Mouse (Mus musculus): Measurements from ENCODE around the gene Zfp593.

Zfp593 gene

GRCm38 (mm10) chr4:134256407-134257197 lies 11.2 kb upstream of the Zfp593 start:
- DNase-seq (ENCODE audit: low spot score in 2 of 2), result no peak

DNA sequence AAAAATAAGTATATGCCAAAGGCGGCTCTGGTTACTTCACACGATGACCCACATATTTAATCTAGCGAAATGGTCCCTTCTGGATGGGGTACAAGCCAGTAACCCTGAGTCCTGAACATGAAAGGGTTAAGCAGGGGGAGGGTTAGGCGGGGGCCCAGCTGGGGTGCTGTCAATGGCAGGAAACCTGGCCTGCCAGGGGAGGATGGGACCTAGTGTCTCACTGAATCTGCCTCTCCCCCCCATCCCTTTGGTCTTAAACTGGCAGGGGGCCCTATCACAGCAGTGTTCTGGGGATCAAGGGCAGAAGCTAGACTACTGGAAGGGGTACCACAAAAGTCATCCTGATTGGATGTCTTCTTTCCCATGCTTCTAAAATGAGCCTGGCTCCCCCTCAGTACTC lies 10.5 kb upstream of the Zfp593 start:
- DNase-seq (ENCODE audit: low spot score in 2 of 2), result peak; percentile 52 to 59

- no peak for DNase-seq (ENCODE audit: low spot score in 2 of 2)
Observed at GRCm38 (mm10) chr4:134254835-134255234, 9.4 kb upstream of the Zfp593 start.

- no peak for DNase-seq (ENCODE audit: low spot score in 2 of 2)
Observed at GRCm38 (mm10) chr4:134253722-134254324, 8.4 kb upstream of the Zfp593 start, which contains the start of gene Grrp1. TSS of gene Grrp1 (minus strand) at chr4:134254106.

- no peak for DNase-seq (ENCODE audit: low spot score in 2 of 2)
Observed at GRCm38 (mm10) chr4:134252911-134253721, 7.7 kb upstream of the Zfp593 start.

GRCm38 (mm10) chr4:134252131-134252910 lies 6.9 kb upstream of the Zfp593 start:
- no peak for DNase-seq (ENCODE audit: low spot score in 2 of 2)

- peak; percentile 29 to 52 for DNase-seq (ENCODE audit: low spot score in 2 of 2)
Observed at GRCm38 (mm10) chr4:134251241-134252130, 6.1 kb upstream of the Zfp593 start.

- DNase-seq (ENCODE audit: low spot score in 2 of 2), result no peak
Observed at GRCm38 (mm10) chr4:134250930-134251240, 5.5 kb upstream of the Zfp593 start.

DNA sequence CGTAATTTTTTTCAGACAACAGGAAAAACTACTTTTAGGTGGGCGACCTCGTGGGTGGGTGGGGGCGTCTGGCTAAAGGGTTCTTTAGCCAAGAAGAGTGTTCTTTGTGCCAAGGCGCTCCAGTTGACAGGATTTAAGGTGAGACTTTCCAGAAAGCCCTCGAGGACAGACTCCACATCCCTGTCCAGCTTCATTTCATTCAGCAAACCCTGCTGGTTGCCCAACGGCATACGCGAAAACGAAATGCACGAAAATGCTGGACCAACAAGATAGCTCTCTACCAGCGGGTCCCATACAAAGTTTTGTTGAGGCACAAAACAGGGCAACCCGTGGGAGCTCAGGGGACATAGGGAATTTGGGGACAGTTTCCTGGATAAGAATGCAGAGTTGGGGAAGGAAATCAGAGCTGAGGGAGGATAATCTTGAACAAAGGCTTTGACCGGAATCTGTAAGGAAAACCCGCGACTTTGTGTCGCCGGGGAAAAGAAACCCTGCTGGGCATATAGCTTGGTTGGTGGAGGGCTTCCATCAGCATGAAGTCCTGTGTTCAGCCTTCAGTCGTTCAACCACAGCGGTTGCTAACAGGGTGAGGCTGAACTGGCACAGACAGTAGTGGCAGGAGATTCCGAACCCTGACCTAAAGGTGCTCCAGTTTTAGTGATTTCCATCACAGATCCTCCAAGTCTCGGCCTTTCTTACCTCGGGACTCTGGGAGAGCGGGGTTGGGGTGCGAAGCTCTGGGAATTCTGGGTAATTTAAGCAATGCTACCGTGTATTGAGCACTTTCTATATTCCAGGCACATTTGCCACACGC lies 4.9 kb upstream of the Zfp593 start:
- DNase-seq (ENCODE audit: low spot score in 2 of 2), result no peak

DNA sequence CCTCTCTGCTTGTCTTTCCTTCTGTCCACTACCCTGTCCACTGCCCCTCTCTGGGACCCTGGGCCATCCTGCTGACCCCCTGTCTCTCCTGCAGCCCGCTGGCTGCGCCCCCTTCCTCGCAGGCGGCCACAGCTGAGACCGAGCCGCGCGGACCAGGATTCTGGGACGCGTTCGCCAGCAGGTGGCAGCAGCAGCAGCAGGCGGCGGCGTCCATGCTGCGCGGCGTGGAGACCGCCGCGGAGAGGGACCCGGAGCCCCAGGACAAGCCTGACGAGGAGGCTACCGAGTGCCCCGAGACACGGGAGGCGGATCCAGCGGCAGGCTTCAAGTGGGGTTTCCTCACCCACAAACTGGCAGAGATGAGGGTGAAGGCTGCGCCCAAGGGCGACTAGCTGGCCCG lies 4.3 kb upstream of the Zfp593 start:
- peak; percentile 42 to 82 for DNase-seq (ENCODE audit: low spot score in 2 of 2)

DNA sequence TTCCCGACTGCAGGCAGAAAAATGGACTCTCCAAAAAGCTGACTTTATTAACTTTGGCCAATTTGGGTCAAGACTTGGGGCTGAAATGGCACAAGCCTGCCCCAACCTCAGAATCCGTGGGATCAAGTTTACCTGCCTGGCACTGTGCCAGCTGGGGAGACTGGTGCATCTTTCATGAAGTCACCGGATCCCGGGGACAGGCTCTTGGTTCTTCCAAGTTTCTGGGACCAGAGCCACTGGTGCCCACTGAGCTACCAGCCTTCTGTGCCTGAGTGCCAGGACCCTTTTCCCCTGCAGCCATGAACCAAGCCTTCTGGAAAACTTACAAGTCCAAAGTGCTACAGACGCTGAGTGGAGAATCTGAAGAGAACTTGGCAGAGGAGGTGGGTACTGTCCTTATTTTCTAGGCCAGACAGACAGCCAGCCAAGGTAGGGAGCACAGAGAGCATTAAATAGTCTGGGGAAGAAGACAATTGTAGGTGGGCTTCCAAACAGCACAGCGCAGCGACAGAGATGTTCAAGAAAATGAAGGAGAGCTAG lies 1.4 kb upstream of the Zfp593 start, which contains the start of gene Gm30191:
Gene Gm30191 (plus strand): TSS at position 217 of the 540 bp plus-strand sequence.
- no peak for DNase-seq (ENCODE audit: low spot score in 2 of 2)

DNA sequence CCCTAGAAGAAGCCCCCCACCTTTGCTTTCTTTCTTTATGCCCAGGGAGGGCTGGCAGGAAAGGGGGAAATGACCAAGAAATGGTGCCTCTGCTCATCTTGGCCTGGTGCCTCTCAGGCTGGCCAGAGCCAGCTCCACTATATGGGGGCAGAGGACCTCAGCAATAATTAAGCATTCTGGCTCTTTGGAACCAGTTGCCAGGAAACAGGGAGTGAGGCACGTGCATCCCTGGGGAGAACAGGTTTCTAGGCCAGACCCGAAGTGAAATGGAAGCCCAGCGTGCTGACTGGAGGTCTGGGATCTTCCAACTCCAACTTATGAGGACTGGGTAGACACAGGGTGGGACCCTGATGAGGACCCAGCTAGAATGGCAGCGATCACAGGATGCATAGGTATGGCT lies 864 bp upstream of the Zfp593 start:
- no peak for DNase-seq (ENCODE audit: low spot score in 2 of 2)

- no peak for DNase-seq (ENCODE audit: low spot score in 2 of 2)
Observed at GRCm38 (mm10) chr4:134243516-134244250, 1.7 kb downstream of the Zfp593 start, which contains the start of gene E130218I03Rik. TSS of gene E130218I03Rik (plus strand) at chr4:134243662.

GRCm38 (mm10) chr4:134238686-134239085 lies 6.7 kb downstream of the Zfp593 start:
- DNase-seq (ENCODE audit: low spot score in 2 of 2), result no peak

DNA sequence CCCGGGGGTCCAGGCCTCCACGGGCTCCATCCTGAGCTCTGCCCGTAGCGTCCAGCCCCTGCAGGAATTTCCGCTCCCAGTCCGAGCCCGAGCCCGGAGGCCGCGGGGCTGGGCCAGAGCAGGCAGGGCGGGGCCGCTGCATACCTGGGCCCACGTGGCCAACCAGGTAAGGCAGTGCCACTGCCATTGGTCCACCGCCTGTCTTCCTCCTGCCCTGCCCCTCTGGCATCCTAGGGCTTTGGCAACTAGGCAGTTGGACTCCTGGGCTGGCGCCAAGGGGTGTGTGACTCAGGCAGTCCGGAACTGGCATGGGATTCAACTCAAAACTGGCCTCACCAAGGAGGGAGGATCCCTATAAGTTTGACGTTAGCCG lies 7.1 kb downstream of the Zfp593 start, which contains the start of gene Cnksr1:
Gene Cnksr1 (minus strand): TSS at position 121 of the 373 bp plus-strand sequence.
- no peak for DNase-seq (ENCODE audit: low spot score in 2 of 2)

GRCm38 (mm10) chr4:134237582-134238278 lies 7.7 kb downstream of the Zfp593 start:
- no peak for DNase-seq (ENCODE audit: low spot score in 2 of 2)

GRCm38 (mm10) chr4:134234876-134235275 lies 10.5 kb downstream of the Zfp593 start:
- DNase-seq (ENCODE audit: low spot score in 2 of 2), result no peak

- DNase-seq (ENCODE audit: low spot score in 2 of 2), result no peak
Observed at GRCm38 (mm10) chr4:134230431-134230830, 15.0 kb downstream of the Zfp593 start.
